Comparison of ENCODE assay signal across 8 mouse cellular contexts in the genomic region with DNA sequence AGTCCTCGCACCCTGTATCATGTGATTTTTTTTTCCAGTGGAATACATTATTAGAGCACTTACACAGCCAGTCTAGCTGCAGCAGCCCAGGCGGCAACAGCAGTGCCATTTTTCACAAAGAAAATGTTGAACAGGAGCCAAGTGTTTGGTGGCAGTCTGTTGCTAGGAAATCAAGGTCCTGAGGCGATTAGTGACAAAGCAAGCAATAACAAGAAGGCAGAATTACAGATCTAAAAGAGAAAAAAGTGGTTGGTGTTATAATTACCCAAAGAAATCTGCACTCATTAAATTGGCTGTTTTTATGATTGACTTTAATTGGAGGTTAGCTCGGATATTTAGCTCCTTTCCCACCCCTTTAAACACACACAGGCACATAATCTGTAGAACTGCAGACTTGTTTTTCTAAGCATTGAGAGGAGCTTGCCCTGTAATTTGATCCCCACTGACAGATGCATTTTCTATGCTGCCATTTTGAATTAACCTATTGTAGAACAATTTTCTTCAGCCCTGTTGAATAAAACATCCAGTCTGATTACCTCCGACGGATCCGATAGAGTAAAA.
DNase-seq lines count a peak whose midpoint lies in the region; ATAC-seq and TF ChIP-seq lines count a peak whose summit lies in the region.

No protein-coding gene starts in this region.

- TF ChIP-seq CTCF in heart, adult 2 months (IDR thresholded peaks at IDR 0.05) = no peak
- TF ChIP-seq CTCF in midbrain, postnatal 0 days (IDR thresholded peaks at IDR 0.05) = no peak

- H3K27me3 ChIP-seq in heart, adult 2 months (ENCODE audit: control insufficient read depth, insufficient read depth, low read length) = no peaks in the 10 kb centered on the region
- H3K27me3 ChIP-seq in hindbrain, embryonic 10.5 days (ENCODE audit: insufficient read depth, poor library complexity, severe bottlenecking) = no peaks in the 10 kb centered on the region
- H3K27me3 ChIP-seq in midbrain, postnatal 0 days (ENCODE audit: insufficient read depth, low read length) = no peaks in the 10 kb centered on the region

- no peak for TF ChIP-seq POLR2A in heart, adult 2 months (IDR thresholded peaks at IDR 0.05; ENCODE audit: insufficient read depth, low read depth, low read length)

- DNase-seq in heart, adult 9 months (ENCODE audit: low spot score in 2 of 2) = peak; percentile 3 to 6
- DNase-seq in heart, adult 2 months = no peak
- DNase-seq in embryo, embryonic 9.5 days (ENCODE audit: extremely low spot score) = peak; percentile 69
- DNase-seq in hindbrain, embryonic 10.5 days (ENCODE audit: low spot score) = peak; percentile 74
- DNase-seq in layer of hippocampus, adult 9-10 months (ENCODE audit: low spot score) = peak; percentile 42
- peak; percentile 96 for DNase-seq in midbrain, postnatal 0 days (ENCODE audit: low spot score)

- peak overlapping the region; percentile 25 for H3K4me2 ChIP-seq in midbrain, postnatal 0 days (ENCODE audit: low read depth, low read length, poor library complexity, severe bottlenecking)

- WGBS in heart, adult 2 months = 61% methylated on average over 7 of the region's 7 CpGs
- WGBS in hindbrain, embryonic 10.5 days = 8% methylated on average over 7 of the region's 7 CpGs
- 4% methylated on average over 7 of the region's 7 CpGs for WGBS in midbrain, postnatal 0 days

- H3K4me3 ChIP-seq in heart, adult 2 months = no peak overlapping the region
- peak overlapping the region; percentile 34 for H3K4me3 ChIP-seq in hindbrain, embryonic 10.5 days
- no peak overlapping the region for H3K4me3 ChIP-seq in midbrain, postnatal 0 days (ENCODE audit: low read depth, low read length)

- peak; percentile 76 for ATAC-seq in midbrain, postnatal 0 days (ENCODE audit: low FRiP score)
- ATAC-seq in granulocyte monocyte progenitor cell, adult 5-6 weeks (replicated peaks; ENCODE audit: poor library complexity, severe bottlenecking) = no peak
- no peak for ATAC-seq in megakaryocyte progenitor cell, adult 5-6 weeks (replicated peaks; ENCODE audit: poor library complexity)

- no peak overlapping the region for H3K27ac ChIP-seq in heart, adult 2 months
- peak overlapping the region; percentile 89 for H3K27ac ChIP-seq in hindbrain, embryonic 10.5 days
- H3K27ac ChIP-seq in midbrain, postnatal 0 days (ENCODE audit: low read depth, low read length) = peak overlapping the region; percentile 63

- no peak for TF ChIP-seq EP300 in heart, adult 2 months (IDR thresholded peaks at IDR 0.05; ENCODE audit: insufficient read depth, low read depth, low read length)

- no peak overlapping the region for H3K9ac ChIP-seq in heart, adult 2 months (ENCODE audit: low read depth, low read length)
- no peak overlapping the region for H3K9ac ChIP-seq in midbrain, postnatal 0 days (replicated peaks; ENCODE audit: low read length, poor library complexity, severe bottlenecking)

- H3K9me3 ChIP-seq in hindbrain, embryonic 10.5 days = no peaks in the 10 kb centered on the region
- H3K9me3 ChIP-seq in midbrain, postnatal 0 days (ENCODE audit: low read length) = no peaks in the 10 kb centered on the region

- intact Hi-C loops in heart, adult 2 months (cut with DNase I) = no loop called here

- no peaks in the 10 kb centered on the region for H3K79me2 ChIP-seq in heart, adult 2 months (replicated peaks; ENCODE audit: control insufficient read depth, insufficient read depth, low read length)

- H3K36me3 ChIP-seq in heart, adult 2 months (ENCODE audit: control insufficient read depth, insufficient read depth, low read length) = no peaks in the 10 kb centered on the region; the same call in 1 of the 2 replicates
- H3K36me3 ChIP-seq in hindbrain, embryonic 10.5 days = no peaks in the 10 kb centered on the region
- no peaks in the 10 kb centered on the region for H3K36me3 ChIP-seq in midbrain, postnatal 0 days (ENCODE audit: insufficient read depth, low read length)

- H3K4me1 ChIP-seq in heart, adult 2 months (ENCODE audit: control insufficient read depth, insufficient read depth, low read length) = no peaks in the 10 kb centered on the region
- peaks cover 50% of the 10 kb centered on the region for H3K4me1 ChIP-seq in hindbrain, embryonic 10.5 days (replicated peaks)
- H3K4me1 ChIP-seq in midbrain, postnatal 0 days (ENCODE audit: insufficient read depth, low read length) = no peaks in the 10 kb centered on the region; the same call in 1 of the 2 replicates

Comparison
In these comparisons a context has a peak if more than half of its experiments do, and no peak if none do; other contexts are left out.
1. DNase-seq: peak in heart, adult 9 months (2 of 2), embryo, embryonic 9.5 days (single experiment), hindbrain, embryonic 10.5 days (single experiment), layer of hippocampus, adult 9-10 months (single experiment) and midbrain, postnatal 0 days (single experiment); none in heart, adult 2 months (0 of 2).